Mouse (Mus musculus) kidney, adult 2 months (tissue): ENCODE results near the gene Myo1a.

Source experiments
- CTCF ChIP-seq: fragments of 200-500 bp; conservative IDR thresholded peaks from 2 replicates; pipeline ENCODE4 v1.5.1; 2011; ENCODE audit warnings: low read depth, mild to moderate bottlenecking, control low read depth, low read length, moderate library complexity, mixed read lengths; ENCODE audit not compliant: insufficient read depth, insufficient read length
- POLR2A ChIP-seq: fragments of 200-500 bp; IDR thresholded peaks from one replicate; pipeline ENCODE4 v1.6.1; 2011; ENCODE audit warnings: low read depth, low read length, control low read depth

DNA sequence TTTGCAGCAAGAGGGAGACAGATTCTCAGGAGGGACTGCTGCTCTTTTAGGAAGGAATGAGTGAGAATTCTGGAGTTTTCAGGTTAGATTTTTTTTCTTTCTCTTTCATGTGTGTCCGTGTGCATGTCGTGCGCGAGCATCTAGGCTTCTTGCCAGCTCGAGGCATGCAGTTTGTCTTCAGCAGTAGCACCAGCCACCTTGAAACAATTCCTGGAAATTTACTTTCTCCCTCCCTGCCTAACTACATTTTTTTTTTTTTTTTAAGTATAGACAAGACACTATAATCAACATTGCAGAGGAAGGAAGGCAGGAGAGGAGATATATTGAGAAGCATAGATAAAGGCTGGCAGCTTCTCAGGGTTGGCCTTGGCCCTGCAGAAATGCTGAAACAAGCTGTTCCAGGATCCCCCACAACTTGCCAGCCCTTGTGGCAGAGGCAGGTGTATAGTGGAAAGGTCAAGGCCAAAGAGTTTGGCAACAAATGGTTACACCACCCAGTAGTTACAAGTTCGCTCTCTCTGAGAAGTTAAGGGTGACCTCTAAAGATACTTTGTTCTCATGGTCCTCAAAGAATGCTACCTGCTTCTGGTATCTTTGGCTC, 49.7 kb downstream of the Myo1a start:
- TF ChIP-seq POLR2A (no peak), CTCF (no peak)
